Mouse (Mus musculus): ENCODE data around the gene Traf3ip3. TPM values are rescaled to one million over a fixed set of nuclear protein-coding genes. Genes with fewer than 3 reads are reported as not detected.

The Traf3ip3 gene
- total and polyA plus RNA-seq, 3 experiments, result 13.4 to 48.7 (median 14.1) TPM

DNA sequence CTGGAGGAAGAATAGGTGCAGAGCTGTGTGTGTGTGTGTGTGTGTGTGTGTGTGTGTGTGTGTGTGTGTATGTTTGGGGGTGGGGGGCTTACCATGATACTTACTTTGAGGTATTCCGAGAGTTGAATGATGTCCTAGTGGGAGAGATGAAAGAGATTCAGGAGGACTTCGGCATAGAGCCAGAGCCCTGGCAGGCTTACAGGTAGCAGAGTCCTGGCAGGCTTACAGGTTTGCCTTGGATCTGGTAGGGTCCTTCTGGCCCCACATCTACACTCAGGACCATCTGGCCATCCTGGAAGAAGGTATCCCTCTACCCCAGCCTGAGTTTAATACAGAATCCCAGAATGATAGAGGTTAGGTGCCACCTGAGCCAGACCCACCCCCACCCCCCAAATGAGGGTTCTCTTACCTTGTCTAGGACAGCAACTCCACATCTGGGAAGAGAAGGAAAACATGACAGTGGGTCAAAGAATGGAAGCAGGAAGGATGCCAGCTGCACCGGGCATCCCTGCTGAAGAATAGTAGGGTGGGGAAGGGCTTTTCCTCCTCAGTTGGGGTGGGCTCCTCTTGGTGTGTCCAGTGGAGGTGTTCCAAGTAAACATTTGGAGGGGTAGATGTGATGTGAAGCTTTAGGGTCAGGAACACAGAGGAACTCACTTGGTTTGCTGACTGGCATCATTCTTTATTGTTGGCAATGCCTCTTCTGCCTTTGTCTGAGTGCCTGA, 6.9 kb downstream of the Traf3ip3 start:
- Histone ChIP-seq H3K36me3 (replicated peaks) (no peaks in the 10 kb centered on the region), H3K9me3 (replicated peaks) (no peaks in the 10 kb centered on the region), H3K27me3 (ENCODE audit: insufficient read depth, low read length) (peaks cover 5% of the 10 kb centered on the region), H3K4me1 (ENCODE audit: insufficient read depth, low read depth, low read length) (0 out of 2 replicates have a peak, but pooled peaks cover 2% of the 10 kb centered on the region), H3K4me3 (ENCODE audit: low read depth, low read length) (no peak overlapping the region)
- no peak for ATAC-seq (ENCODE audit: extremely low read depth, insufficient number of reproducible peaks, low FRiP score, poor library complexity, severe bottlenecking)
- DNase-seq (ENCODE audit: low spot score), result no peak
- no peak for TF ChIP-seq GATA1 (IDR thresholded peaks at IDR 0.05; ENCODE audit: borderline replicate concordance, low read length)
- no peak for TF ChIP-seq CTCF (IDR thresholded peaks at IDR 0.05; ENCODE audit: low read depth, low read length)
- no peak for TF ChIP-seq GATA2 (IDR thresholded peaks at IDR 0.05; ENCODE audit: borderline replicate concordance, low read depth, low read length)

GRCm38 (mm10) chr1:193191675-193192283, 9.7 kb downstream of the Traf3ip3 start:
- H3K4me1 ChIP-seq (ENCODE audit: insufficient read depth, low read depth, low read length), result no peaks in the 10 kb centered on the region
- no peak for ATAC-seq (ENCODE audit: extremely low read depth, insufficient number of reproducible peaks, low FRiP score, poor library complexity, severe bottlenecking)
- H3K4me3 ChIP-seq (ENCODE audit: low read depth, low read length), result no peak overlapping the region
- DNase-seq (ENCODE audit: low spot score), result no peak
- peaks cover under 1% of the 10 kb centered on the region for H3K36me3 ChIP-seq (replicated peaks)
- H3K9me3 ChIP-seq (replicated peaks), result no peaks in the 10 kb centered on the region
- H3K27me3 ChIP-seq (ENCODE audit: insufficient read depth, low read length), result peaks cover 10% of the 10 kb centered on the region
- TF ChIP-seq CTCF (IDR thresholded peaks at IDR 0.05; ENCODE audit: low read depth, low read length) (no peak), TAL1 (conservative IDR thresholded peaks at IDR 0.05; ENCODE audit: low read depth, low read length) (no peak), POLR2AphosphoS5 (IDR thresholded peaks at IDR 0.05; ENCODE audit: insufficient replicate concordance, low read depth, low read length) (no peak), GATA2 (IDR thresholded peaks at IDR 0.05; ENCODE audit: borderline replicate concordance, low read depth, low read length) (no peak), GATA1 (IDR thresholded peaks at IDR 0.05; ENCODE audit: borderline replicate concordance, low read length) (no peak)

DNA sequence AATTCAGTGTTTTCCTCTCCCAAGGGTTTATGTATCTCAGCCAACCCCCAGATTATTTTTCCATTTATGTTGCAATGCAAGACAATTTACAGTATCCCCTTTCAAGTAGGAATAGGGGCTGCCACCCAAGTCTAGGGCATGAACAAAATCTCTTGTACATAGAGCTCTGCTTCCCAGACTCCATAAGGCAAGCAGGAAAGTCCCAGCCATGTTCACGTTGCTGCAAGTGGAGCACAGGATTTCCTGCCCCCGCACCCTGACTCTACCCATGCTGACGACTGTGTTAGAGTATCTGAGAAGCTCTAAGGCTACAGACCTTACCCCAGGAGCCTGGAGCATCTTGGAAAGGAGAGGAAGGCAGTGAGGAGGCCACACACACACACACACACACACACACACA, 11.7 kb downstream of the Traf3ip3 start:
- Histone ChIP-seq H3K4me3 (ENCODE audit: low read depth, low read length) (no peak overlapping the region), H3K27me3 (ENCODE audit: insufficient read depth, low read length) (peaks cover 10% of the 10 kb centered on the region), H3K36me3 (replicated peaks) (peaks cover 2% of the 10 kb centered on the region), H3K4me1 (ENCODE audit: insufficient read depth, low read depth, low read length) (no peaks in the 10 kb centered on the region), H3K9me3 (replicated peaks) (no peaks in the 10 kb centered on the region)
- TF ChIP-seq POLR2AphosphoS5 (IDR thresholded peaks at IDR 0.05; ENCODE audit: insufficient replicate concordance, low read depth, low read length) (no peak), GATA1 (IDR thresholded peaks at IDR 0.05; ENCODE audit: borderline replicate concordance, low read length) (no peak), CTCF (IDR thresholded peaks at IDR 0.05; ENCODE audit: low read depth, low read length) (no peak), TAL1 (conservative IDR thresholded peaks at IDR 0.05; ENCODE audit: low read depth, low read length) (no peak), GATA2 (IDR thresholded peaks at IDR 0.05; ENCODE audit: borderline replicate concordance, low read depth, low read length) (no peak)
- DNase-seq (ENCODE audit: low spot score) (no peak), ATAC-seq (ENCODE audit: extremely low read depth, insufficient number of reproducible peaks, low FRiP score, poor library complexity, severe bottlenecking) (no peak)

- Histone ChIP-seq H3K4me3 (ENCODE audit: low read depth, low read length) (no peak overlapping the region), H3K36me3 (replicated peaks) (peaks cover 2% of the 10 kb centered on the region), H3K4me1 (ENCODE audit: insufficient read depth, low read depth, low read length) (no peaks in the 10 kb centered on the region), H3K9me3 (replicated peaks) (no peaks in the 10 kb centered on the region), H3K27me3 (ENCODE audit: insufficient read depth, low read length) (peaks cover 16% of the 10 kb centered on the region)
- no peak for ATAC-seq (ENCODE audit: extremely low read depth, insufficient number of reproducible peaks, low FRiP score, poor library complexity, severe bottlenecking)
- DNase-seq (ENCODE audit: low spot score), result no peak
- TF ChIP-seq GATA2 (IDR thresholded peaks at IDR 0.05; ENCODE audit: borderline replicate concordance, low read depth, low read length) (no peak), GATA1 (IDR thresholded peaks at IDR 0.05; ENCODE audit: borderline replicate concordance, low read length) (no peak), POLR2AphosphoS5 (IDR thresholded peaks at IDR 0.05; ENCODE audit: insufficient replicate concordance, low read depth, low read length) (no peak), CTCF (IDR thresholded peaks at IDR 0.05; ENCODE audit: low read depth, low read length) (no peak), TAL1 (conservative IDR thresholded peaks at IDR 0.05; ENCODE audit: low read depth, low read length) (no peak)
Observed at GRCm38 (mm10) chr1:193189151-193189621, 12.3 kb downstream of the Traf3ip3 start.

GRCm38 (mm10) chr1:193188257-193188656, 13.2 kb downstream of the Traf3ip3 start:
- Histone ChIP-seq H3K27me3 (ENCODE audit: insufficient read depth, low read length) (peaks cover 18% of the 10 kb centered on the region), H3K4me1 (ENCODE audit: insufficient read depth, low read depth, low read length) (no peaks in the 10 kb centered on the region), H3K36me3 (replicated peaks) (peaks cover 2% of the 10 kb centered on the region), H3K9me3 (replicated peaks) (no peaks in the 10 kb centered on the region), H3K4me3 (ENCODE audit: low read depth, low read length) (no peak overlapping the region)
- ATAC-seq (ENCODE audit: extremely low read depth, insufficient number of reproducible peaks, low FRiP score, poor library complexity, severe bottlenecking), result no peak
- DNase-seq (ENCODE audit: low spot score), result no peak
- TF ChIP-seq TAL1 (conservative IDR thresholded peaks at IDR 0.05; ENCODE audit: low read depth, low read length), result no peak
- TF ChIP-seq GATA1 (IDR thresholded peaks at IDR 0.05; ENCODE audit: borderline replicate concordance, low read length), result no peak
- TF ChIP-seq CTCF (IDR thresholded peaks at IDR 0.05; ENCODE audit: low read depth, low read length), result no peak
- no peak for TF ChIP-seq GATA2 (IDR thresholded peaks at IDR 0.05; ENCODE audit: borderline replicate concordance, low read depth, low read length)

- ATAC-seq (ENCODE audit: extremely low read depth, insufficient number of reproducible peaks, low FRiP score, poor library complexity, severe bottlenecking), result no peak
- Histone ChIP-seq H3K27me3 (ENCODE audit: insufficient read depth, low read length) (peaks cover 13% of the 10 kb centered on the region), H3K9me3 (replicated peaks) (no peaks in the 10 kb centered on the region), H3K36me3 (replicated peaks) (peaks cover 13% of the 10 kb centered on the region), H3K4me3 (ENCODE audit: low read depth, low read length) (no peak overlapping the region), H3K4me1 (ENCODE audit: insufficient read depth, low read depth, low read length) (0 out of 2 replicates have a peak, but pooled peaks cover 5% of the 10 kb centered on the region)
- TF ChIP-seq POLR2AphosphoS5 (IDR thresholded peaks at IDR 0.05; ENCODE audit: insufficient replicate concordance, low read depth, low read length) (no peak), CTCF (IDR thresholded peaks at IDR 0.05; ENCODE audit: low read depth, low read length) (no peak), TAL1 (conservative IDR thresholded peaks at IDR 0.05; ENCODE audit: low read depth, low read length) (no peak), GATA1 (IDR thresholded peaks at IDR 0.05; ENCODE audit: borderline replicate concordance, low read length) (no peak), GATA2 (IDR thresholded peaks at IDR 0.05; ENCODE audit: borderline replicate concordance, low read depth, low read length) (no peak)
- no peak for DNase-seq (ENCODE audit: low spot score)
Observed at GRCm38 (mm10) chr1:193181104-193181503, 20.4 kb downstream of the Traf3ip3 start.

All from G1E (cell line).